Mouse (Mus musculus): ENCODE data around the gene Slc1a1. TPM values are rescaled to one million over a fixed set of nuclear protein-coding genes. Genes with fewer than 3 reads are reported as not detected.

Slc1a1 gene
- polyA plus RNA-seq, 1 experiment from 2014 or later, result 0.09 TPM

DNA sequence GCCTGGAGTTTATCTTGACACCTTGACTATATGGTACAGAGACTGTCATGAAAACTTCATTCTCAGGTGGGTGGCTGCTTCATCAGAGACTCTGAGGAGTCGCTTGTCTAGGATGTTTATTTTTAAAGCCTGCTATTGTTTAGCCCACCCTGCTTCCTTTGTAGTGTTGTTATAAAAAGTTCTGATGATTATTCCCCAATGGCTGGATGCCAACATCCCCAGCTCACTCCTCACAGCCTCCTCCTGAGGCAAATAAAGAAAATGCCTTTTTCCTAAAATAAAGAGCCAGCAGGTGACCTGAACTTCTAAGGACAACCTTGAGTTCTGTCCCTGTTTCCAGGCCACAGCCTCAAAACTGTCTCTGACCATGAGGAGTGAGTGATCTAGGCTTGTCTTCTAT is 53.6 kb downstream of the Slc1a1 start:
- 59% methylated on average over 1 of the region's 1 CpGs for WGBS (ENCODE audit: insufficient replicate concordance)
- no peak for DNase-seq

GRCm38 (mm10) chr19:28889251-28889650 is 54.4 kb downstream of the Slc1a1 start:
- 33% methylated on average over 3 of the region's 3 CpGs for WGBS (ENCODE audit: insufficient replicate concordance)
- Histone ChIP-seq H3K4me1 (ENCODE audit: insufficient read depth) (no peaks in the 10 kb centered on the region), H3K9me3 (ENCODE audit: low read length) (no peaks in the 10 kb centered on the region), H3K4me2 (ENCODE audit: low read depth, low read length) (no peak overlapping the region), H3K9ac (replicated peaks) (no peak overlapping the region), H3K27me3 (ENCODE audit: insufficient read depth, low read length) (no peaks in the 10 kb centered on the region), H3K36me3 (replicated peaks; ENCODE audit: insufficient read depth, low read length) (no peaks in the 10 kb centered on the region), H3K27ac (ENCODE audit: low read depth) (no peak overlapping the region), H3K4me3 (ENCODE audit: low read depth, low read length) (no peak overlapping the region)
- ATAC-seq, result no peak
- no peak for TF ChIP-seq EP300 (IDR thresholded peaks at IDR 0.05; ENCODE audit: low read depth)
- no peak for TF ChIP-seq CTCF (IDR thresholded peaks at IDR 0.05; ENCODE audit: low read depth)
- no peak for DNase-seq

More for the DNA sequence above, 53.6 kb downstream of the Slc1a1 start:
- Histone ChIP-seq H3K4me2 (ENCODE audit: low read depth, low read length) (no peak overlapping the region), H3K27ac (ENCODE audit: low read depth) (no peak overlapping the region), H3K36me3 (replicated peaks; ENCODE audit: insufficient read depth, low read length) (no peaks in the 10 kb centered on the region), H3K27me3 (ENCODE audit: insufficient read depth, low read length) (no peaks in the 10 kb centered on the region), H3K9me3 (ENCODE audit: low read length) (no peaks in the 10 kb centered on the region), H3K4me3 (ENCODE audit: low read depth, low read length) (no peak overlapping the region), H3K4me1 (ENCODE audit: insufficient read depth) (no peaks in the 10 kb centered on the region), H3K9ac (replicated peaks) (no peak overlapping the region)
- TF ChIP-seq CTCF (IDR thresholded peaks at IDR 0.05; ENCODE audit: low read depth) (no peak), EP300 (IDR thresholded peaks at IDR 0.05; ENCODE audit: low read depth) (no peak)
- ATAC-seq, result no peak

- 68% methylated on average over 5 of the region's 5 CpGs for WGBS (ENCODE audit: insufficient replicate concordance)
- no peak overlapping the region for H3K4me2 ChIP-seq (ENCODE audit: low read depth, low read length)
- ATAC-seq, result no peak
These were observed 56.4 kb downstream of the Slc1a1 start for GRCm38 (mm10) chr19:28891238-28891637.

GRCm38 (mm10) chr19:28891864-28892263 is 57.0 kb downstream of the Slc1a1 start:
- ATAC-seq (no peak), DNase-seq (no peak)
- TF ChIP-seq EP300 (IDR thresholded peaks at IDR 0.05; ENCODE audit: low read depth), result no peak
- TF ChIP-seq CTCF (IDR thresholded peaks at IDR 0.05; ENCODE audit: low read depth), result no peak
- Histone ChIP-seq H3K4me1 (ENCODE audit: insufficient read depth) (no peaks in the 10 kb centered on the region), H3K4me3 (ENCODE audit: low read depth, low read length) (no peak overlapping the region), H3K27me3 (ENCODE audit: insufficient read depth, low read length) (no peaks in the 10 kb centered on the region), H3K9ac (replicated peaks) (no peak overlapping the region), H3K36me3 (replicated peaks; ENCODE audit: insufficient read depth, low read length) (no peaks in the 10 kb centered on the region), H3K4me2 (ENCODE audit: low read depth, low read length) (no peak overlapping the region), H3K27ac (ENCODE audit: low read depth) (no peak overlapping the region), H3K9me3 (ENCODE audit: low read length) (no peaks in the 10 kb centered on the region)
- 95% methylated on average over 1 of the region's 1 CpGs for WGBS (ENCODE audit: insufficient replicate concordance)

More at GRCm38 (mm10) chr19:28891238-28891637, 56.4 kb downstream of the Slc1a1 start:
- Histone ChIP-seq H3K36me3 (replicated peaks; ENCODE audit: insufficient read depth, low read length) (no peaks in the 10 kb centered on the region), H3K4me3 (ENCODE audit: low read depth, low read length) (no peak overlapping the region), H3K27ac (ENCODE audit: low read depth) (no peak overlapping the region), H3K9ac (replicated peaks) (no peak overlapping the region), H3K9me3 (ENCODE audit: low read length) (no peaks in the 10 kb centered on the region), H3K27me3 (ENCODE audit: insufficient read depth, low read length) (no peaks in the 10 kb centered on the region), H3K4me1 (ENCODE audit: insufficient read depth) (no peaks in the 10 kb centered on the region)
- no peak for DNase-seq
- TF ChIP-seq EP300 (IDR thresholded peaks at IDR 0.05; ENCODE audit: low read depth) (no peak), CTCF (IDR thresholded peaks at IDR 0.05; ENCODE audit: low read depth) (no peak)

GRCm38 (mm10) chr19:28896639-28897038 is 61.8 kb downstream of the Slc1a1 start:
- ATAC-seq, result no peak
- no peaks in the 10 kb centered on the region for H3K9me3 ChIP-seq (ENCODE audit: low read length)
- no peak overlapping the region for H3K27ac ChIP-seq (ENCODE audit: low read depth)
- no peak overlapping the region for H3K4me2 ChIP-seq (ENCODE audit: low read depth, low read length)
- WGBS (ENCODE audit: insufficient replicate concordance), result 53% methylated on average over 1 of the region's 1 CpGs
- no peak overlapping the region for H3K4me3 ChIP-seq (ENCODE audit: low read depth, low read length)
- H3K36me3 ChIP-seq (replicated peaks; ENCODE audit: insufficient read depth, low read length), result no peaks in the 10 kb centered on the region
- H3K4me1 ChIP-seq (ENCODE audit: insufficient read depth), result no peaks in the 10 kb centered on the region
- no peak for DNase-seq
- H3K27me3 ChIP-seq (ENCODE audit: insufficient read depth, low read length), result no peaks in the 10 kb centered on the region
- H3K9ac ChIP-seq (replicated peaks), result no peak overlapping the region
- no peak for TF ChIP-seq EP300 (IDR thresholded peaks at IDR 0.05; ENCODE audit: low read depth)
- no peak for TF ChIP-seq CTCF (IDR thresholded peaks at IDR 0.05; ENCODE audit: low read depth)

DNA sequence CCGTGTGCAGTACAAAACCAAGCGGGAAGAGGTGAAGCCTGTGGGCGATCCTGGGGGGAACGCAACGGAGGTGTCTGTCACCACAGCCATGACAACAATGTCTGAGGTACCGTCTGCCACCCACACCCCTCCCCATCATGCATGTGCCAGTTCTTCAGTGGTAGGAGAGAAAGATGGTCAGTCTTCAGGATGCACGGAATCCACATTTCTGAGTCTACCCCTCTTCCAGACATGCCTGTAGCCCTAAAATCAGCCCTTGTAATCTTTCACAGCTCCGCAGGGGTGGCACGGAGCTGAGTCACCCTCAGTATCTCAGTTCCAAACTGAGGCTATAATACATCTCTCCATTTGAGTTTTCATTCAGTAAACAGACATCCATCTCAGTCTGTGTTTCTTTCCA is 62.6 kb downstream of the Slc1a1 start:
- no peaks in the 10 kb centered on the region for H3K4me1 ChIP-seq (ENCODE audit: insufficient read depth)
- ATAC-seq (no peak), DNase-seq (no peak)
- H3K36me3 ChIP-seq (replicated peaks; ENCODE audit: insufficient read depth, low read length), result no peaks in the 10 kb centered on the region
- H3K27ac ChIP-seq (ENCODE audit: low read depth), result no peak overlapping the region
- H3K9me3 ChIP-seq (ENCODE audit: low read length), result no peaks in the 10 kb centered on the region
- H3K4me2 ChIP-seq (ENCODE audit: low read depth, low read length), result no peak overlapping the region
- no peak overlapping the region for H3K9ac ChIP-seq (replicated peaks)
- TF ChIP-seq EP300 (IDR thresholded peaks at IDR 0.05; ENCODE audit: low read depth) (no peak), CTCF (IDR thresholded peaks at IDR 0.05; ENCODE audit: low read depth) (no peak)
- H3K4me3 ChIP-seq (ENCODE audit: low read depth, low read length), result no peak overlapping the region
- H3K27me3 ChIP-seq (ENCODE audit: insufficient read depth, low read length), result no peaks in the 10 kb centered on the region
- 66% methylated on average over 9 of the region's 9 CpGs for WGBS (ENCODE audit: insufficient replicate concordance)

GRCm38 (mm10) chr19:28900771-28901170 is 65.9 kb downstream of the Slc1a1 start:
- H3K4me2 ChIP-seq (ENCODE audit: low read depth, low read length), result no peak overlapping the region
- no peak overlapping the region for H3K27ac ChIP-seq (ENCODE audit: low read depth)
- no peaks in the 10 kb centered on the region for H3K4me1 ChIP-seq (ENCODE audit: insufficient read depth)
- ATAC-seq (no peak), DNase-seq (no peak)
- TF ChIP-seq CTCF (IDR thresholded peaks at IDR 0.05; ENCODE audit: low read depth), result no peak
- no peak for TF ChIP-seq EP300 (IDR thresholded peaks at IDR 0.05; ENCODE audit: low read depth)
- H3K36me3 ChIP-seq (replicated peaks; ENCODE audit: insufficient read depth, low read length), result no peaks in the 10 kb centered on the region
- H3K27me3 ChIP-seq (ENCODE audit: insufficient read depth, low read length), result no peaks in the 10 kb centered on the region
- whole genome bisulfite sequencing (ENCODE audit: insufficient replicate concordance), result 80% methylated on average over 2 of the region's 2 CpGs
- no peaks in the 10 kb centered on the region for H3K9me3 ChIP-seq (ENCODE audit: low read length)
- no peak overlapping the region for H3K9ac ChIP-seq (replicated peaks)
- no peak overlapping the region for H3K4me3 ChIP-seq (ENCODE audit: low read depth, low read length)
